7 mouse cellular contexts compared by ENCODE assay signal in genomic region chr10:50592355-50593293, GRCm38 (mm10). TPM values are rescaled to one million over a fixed set of nuclear protein-coding genes. Genes with fewer than 3 reads are reported as not detected.
DNase-seq lines count a peak whose midpoint lies in the region; ATAC-seq lines count a peak whose summit lies in the region.

Ascc3 (plus strand) TSS chr10:50592669.

- intact Hi-C loops in left cerebral cortex, postnatal 36 days (cut with DNase I): no loop called here

- H3K4me1 ChIP-seq in intestine, embryonic 16.5 days (ENCODE audit: control insufficient read depth, insufficient read depth, low read length): no peaks in the 10 kb centered on the region
- no peaks in the 10 kb centered on the region for H3K4me1 ChIP-seq in midbrain, embryonic 11.5 days (ENCODE audit: control insufficient read depth, insufficient read depth, low read length)

- peak within 1 kb of the TSS; percentile 87 for H3K9ac ChIP-seq in intestine, embryonic 16.5 days (ENCODE audit: low read depth, low read length)
- peak within 1 kb of the TSS; percentile 79 for H3K9ac ChIP-seq in midbrain, embryonic 11.5 days (ENCODE audit: low read length)

- H3K27ac ChIP-seq in intestine, embryonic 16.5 days (ENCODE audit: low read length): peak within 1 kb of the TSS; percentile 94
- peak within 1 kb of the TSS; percentile 68; the same call in 1 of the 2 replicates for H3K27ac ChIP-seq in midbrain, embryonic 11.5 days (ENCODE audit: low read depth, low read length)

- H3K4me2 ChIP-seq in intestine, embryonic 16.5 days (ENCODE audit: low read depth, low read length): peak within 1 kb of the TSS; percentile 59
- peak within 1 kb of the TSS; percentile 61 for H3K4me2 ChIP-seq in midbrain, embryonic 11.5 days

- WGBS in intestine, embryonic 16.5 days: under 1% methylated on average over 79 of the region's 79 CpGs
- under 1% methylated on average over 79 of the region's 79 CpGs for WGBS in midbrain, embryonic 11.5 days

- peak; percentile 96 for DNase-seq in adrenal gland, adult 2 months
- peak; percentile 88 for DNase-seq in embryo, embryonic 11.5 days (ENCODE audit: low read depth, low spot score)
- peak; percentile 90 to 92 for DNase-seq in gastrocnemius, postnatal 4 days (ENCODE audit: low spot score in 2 of 2)
- DNase-seq in left cerebral cortex, postnatal 36 days (ENCODE audit: low spot score in 2 of 2): peak; percentile 92 to 94
- peak; percentile 99 for DNase-seq in midbrain, embryonic 11.5 days (ENCODE audit: low spot score, missing footprints)
- peak; percentile 86 for DNase-seq in skeletal muscle tissue, adult 2 months (ENCODE audit: low read depth, low spot score)

- peak; percentile 99 for ATAC-seq in intestine, embryonic 16.5 days
- peak; percentile 100 for ATAC-seq in midbrain, embryonic 11.5 days (ENCODE audit: low FRiP score)

- peak within 1 kb of the TSS; percentile 85 for H3K4me3 ChIP-seq in intestine, embryonic 16.5 days (ENCODE audit: low read length)
- H3K4me3 ChIP-seq in midbrain, embryonic 11.5 days (ENCODE audit: low read depth, low read length): peak within 1 kb of the TSS; percentile 77

- H3K27me3 ChIP-seq in intestine, embryonic 16.5 days (replicated peaks; ENCODE audit: control insufficient read depth, insufficient read depth, low read length): no peaks in the 10 kb centered on the region
- H3K27me3 ChIP-seq in midbrain, embryonic 11.5 days (ENCODE audit: control insufficient read depth, insufficient read depth, low read length): no peaks in the 10 kb centered on the region

- H3K36me3 ChIP-seq in intestine, embryonic 16.5 days (ENCODE audit: control insufficient read depth, insufficient read depth, low read length): no peaks in the 10 kb centered on the region
- H3K36me3 ChIP-seq in midbrain, embryonic 11.5 days (ENCODE audit: control insufficient read depth, insufficient read depth, low read length): no peaks in the 10 kb centered on the region

- H3K9me3 ChIP-seq in intestine, embryonic 16.5 days (ENCODE audit: control insufficient read depth, low read length): no peaks in the 10 kb centered on the region
- H3K9me3 ChIP-seq in midbrain, embryonic 11.5 days (ENCODE audit: control insufficient read depth, low read length): no peaks in the 10 kb centered on the region

RNA-seq across cellular contexts. Expression of gene Ascc3, which starts in this region (rescaled TPM):
- 10 to 100 TPM; 27.3 to 52.3 TPM for total RNA-seq in adrenal gland, adult 2 months (2021)
- 4.2 and 5.5 TPM in 2 replicates for polyA plus RNA-seq in adrenal gland, adult 2 months (2012; rRNA removed)
- 10 to 100 TPM; 19.8 to 23.4 TPM for total RNA-seq in gastrocnemius, postnatal 4 days (2021)
- polyA plus RNA-seq in intestine, embryonic 16.5 days (2015; fragmentation: Nextera tagmentation; extraction: Ambion mirVana): 14.3 and 16.5 TPM in 2 replicates
- 10 to 100 TPM; 20.1 to 28.9 TPM for total RNA-seq in left cerebral cortex, postnatal 36 days (2021)
- 17.4 and 20.6 TPM in 2 replicates for polyA plus RNA-seq in midbrain, embryonic 11.5 days (2014; fragmentation: Nextera tagmentation; extraction: Ambion mirVana)

Comparison
In these comparisons a context has a peak if more than half of its experiments do, and no peak if none do; other contexts are left out.
1. Peak in every context shown above with its lines: DNase-seq, ATAC-seq, H3K4me3 ChIP-seq and H3K27ac ChIP-seq.